Mouse (Mus musculus) liver, embryonic 11.5 days (tissue): ENCODE measurements around the gene Pygb. TPM values are rescaled to one million over a fixed set of nuclear protein-coding genes. Genes with fewer than 3 reads are reported as not detected.

Experiments used
- ATAC-seq: fragments of 200-750 bp; cut with Nextera tagmentation; replicated peaks from 2 replicates; pipeline ENCODE4 v1.8.0; 2017; ENCODE audit warnings: moderate number of reproducible peaks, mild to moderate bottlenecking, moderate TSS enrichment, moderate library complexity; ENCODE audit not compliant: low FRiP score
- DNase-seq: peaks from one replicate; pipeline ENCODE4 v3.0.0-alpha.2; 2017; ENCODE audit warnings: low spot score
- H3K27ac ChIP-seq: fragments of 300-500 bp; sonication (generic); 2 replicates; pipeline ENCODE4 v1.5.1; 2014; ENCODE audit warnings: mild to moderate bottlenecking, low read depth, low read length, control low read depth
- H3K27me3 ChIP-seq: fragments of 300-500 bp; sonication (generic); replicated peaks from 2 replicates; pipeline ENCODE4 v1.6.1; 2014; ENCODE audit warnings: low read length, mixed read lengths; ENCODE audit not compliant: control insufficient read depth, insufficient read depth
- H3K36me3 ChIP-seq: fragments of 300-500 bp; sonication (generic); 2 replicates; pipeline ENCODE4 v1.6.1; 2014; ENCODE audit warnings: mild to moderate bottlenecking, low read length, moderate library complexity, mixed read lengths; ENCODE audit not compliant: control insufficient read depth, insufficient read depth
- H3K4me1 ChIP-seq: fragments of 300-500 bp; sonication (generic); replicated peaks from 2 replicates; pipeline ENCODE4 v1.6.1; 2014; ENCODE audit warnings: low read length, mixed read lengths; ENCODE audit not compliant: control insufficient read depth, insufficient read depth
- H3K4me2 ChIP-seq: fragments of 300-500 bp; sonication (generic); 2 replicates; pipeline ENCODE4 v1.6.1; 2014; ENCODE audit warnings: mild to moderate bottlenecking, control low read depth, moderate library complexity
- H3K4me3 ChIP-seq: fragments of 300-500 bp; sonication (generic); 2 replicates; pipeline ENCODE4 v1.5.1; 2014; ENCODE audit warnings: low read depth, low read length, control low read depth
- H3K9ac ChIP-seq: fragments of 300-500 bp; sonication (generic); 2 replicates; pipeline ENCODE4 v1.6.1; 2014; ENCODE audit warnings: low read depth, low read length, control low read depth
- H3K9me3 ChIP-seq: fragments of 300-500 bp; sonication (generic); 2 replicates; pipeline ENCODE4 v1.6.1; 2016; ENCODE audit warnings: low read length, inconsistent platforms, mixed read lengths; ENCODE audit not compliant: control insufficient read depth
- WGBS: fragments of 180-500 bp; shearing (Covaris S2); extraction: QIAGEN DNeasy Blood & Tissue Kit; methylation state at CpG from one replicate; pipeline ENCODE4 v1.1.7; 2014; 5-methylcytosine and 5-hydroxymethylcytosine counted together
- polyA plus RNA-seq: library from polyadenylated mRNA; unstranded; fragments of >200 nt; fragmentation: Nextera tagmentation; extraction: Ambion mirVana; gene quantifications from 2 replicates; pipeline ENCODE4 v1.2.1, GENCODE M21; 2014

The Pygb gene
- polyA plus RNA-seq, 1 experiment from 2014 or later: 35.7 TPM

GRCm38 (mm10) chr2:150839686-150840471 lies 53.3 kb downstream of the Pygb start:
- no peak for DNase-seq
- no peaks in the 10 kb centered on the region for H3K27me3 ChIP-seq
- no peaks in the 10 kb centered on the region for H3K4me1 ChIP-seq
- WGBS: 76% methylated on average over 12 of the region's 12 CpGs
- no peak overlapping the region for H3K4me2 ChIP-seq
- H3K9ac ChIP-seq: no peak overlapping the region
- H3K27ac ChIP-seq: no peak overlapping the region
- no peak for ATAC-seq
- H3K36me3 ChIP-seq: no peaks in the 10 kb centered on the region
- no peak overlapping the region for H3K4me3 ChIP-seq
- no peaks in the 10 kb centered on the region for H3K9me3 ChIP-seq

GRCm38 (mm10) chr2:150841109-150841508 lies 54.6 kb downstream of the Pygb start:
- Histone ChIP-seq H3K4me1 (no peaks in the 10 kb centered on the region), H3K27me3 (no peaks in the 10 kb centered on the region), H3K27ac (no peak overlapping the region), H3K9ac (no peak overlapping the region), H3K9me3 (no peaks in the 10 kb centered on the region), H3K4me2 (no peak overlapping the region), H3K4me3 (no peak overlapping the region), H3K36me3 (no peaks in the 10 kb centered on the region)
- 67% methylated on average over 11 of the region's 11 CpGs for WGBS
- no peak for ATAC-seq
- no peak for DNase-seq

- Histone ChIP-seq H3K9ac (no peak overlapping the region), H3K9me3 (no peaks in the 10 kb centered on the region), H3K4me2 (no peak overlapping the region), H3K36me3 (no peaks in the 10 kb centered on the region), H3K27ac (no peak overlapping the region; the same call in 1 of the 2 replicates), H3K4me3 (no peak overlapping the region), H3K4me1 (no peaks in the 10 kb centered on the region), H3K27me3 (no peaks in the 10 kb centered on the region)
- ATAC-seq (no peak), DNase-seq (no peak)
- 77% methylated on average over 7 of the region's 7 CpGs for WGBS
These were observed 55.5 kb downstream of the Pygb start for GRCm38 (mm10) chr2:150842049-150842461.

GRCm38 (mm10) chr2:150844798-150845197 lies 58.3 kb downstream of the Pygb start:
- Histone ChIP-seq H3K9ac (no peak overlapping the region), H3K4me1 (no peaks in the 10 kb centered on the region), H3K4me2 (no peak overlapping the region), H3K4me3 (no peak overlapping the region), H3K27ac (no peak overlapping the region), H3K9me3 (no peaks in the 10 kb centered on the region), H3K36me3 (no peaks in the 10 kb centered on the region), H3K27me3 (no peaks in the 10 kb centered on the region)
- ATAC-seq (no peak), DNase-seq (no peak)
- 83% methylated on average over 1 of the region's 1 CpGs for WGBS

- WGBS: 87% methylated on average over 8 of the region's 8 CpGs
- no peak for ATAC-seq
- H3K27me3 ChIP-seq: no peaks in the 10 kb centered on the region
- H3K36me3 ChIP-seq: no peaks in the 10 kb centered on the region
- no peak overlapping the region for H3K4me3 ChIP-seq
- no peak overlapping the region for H3K27ac ChIP-seq
- no peaks in the 10 kb centered on the region for H3K4me1 ChIP-seq
- H3K9me3 ChIP-seq: no peaks in the 10 kb centered on the region
- no peak overlapping the region for H3K4me2 ChIP-seq
- no peak overlapping the region for H3K9ac ChIP-seq
- no peak for DNase-seq
These were observed 61.0 kb downstream of the Pygb start for GRCm38 (mm10) chr2:150847436-150847995.

- H3K4me3 ChIP-seq: no peak overlapping the region
- WGBS: 64% methylated on average over 9 of the region's 9 CpGs
- no peak overlapping the region; the same call in 1 of the 2 replicates for H3K27ac ChIP-seq
- no peaks in the 10 kb centered on the region for H3K36me3 ChIP-seq
- no peak overlapping the region for H3K9ac ChIP-seq
- H3K4me2 ChIP-seq: no peak overlapping the region
- 0 out of 2 replicates have a peak, but pooled peaks cover 3% of the 10 kb centered on the region for H3K4me1 ChIP-seq
- no peaks in the 10 kb centered on the region for H3K9me3 ChIP-seq
- no peaks in the 10 kb centered on the region for H3K27me3 ChIP-seq
- DNase-seq (no peak), ATAC-seq (no peak)
These were observed 64.7 kb downstream of the Pygb start for GRCm38 (mm10) chr2:150851251-150851650.

- no peaks in the 10 kb centered on the region for H3K27me3 ChIP-seq
- ATAC-seq: no peak
- DNase-seq: no peak
- no peaks in the 10 kb centered on the region for H3K36me3 ChIP-seq
- no peak overlapping the region for H3K27ac ChIP-seq
- 0 out of 2 replicates have a peak, but pooled peaks cover 3% of the 10 kb centered on the region for H3K4me1 ChIP-seq
- no peak overlapping the region for H3K4me2 ChIP-seq
- no peaks in the 10 kb centered on the region for H3K9me3 ChIP-seq
- no peak overlapping the region for H3K9ac ChIP-seq
- no peak overlapping the region for H3K4me3 ChIP-seq
These were observed 68.7 kb downstream of the Pygb start for GRCm38 (mm10) chr2:150855186-150855585.

- no peaks in the 10 kb centered on the region for H3K9me3 ChIP-seq
- H3K27me3 ChIP-seq: no peaks in the 10 kb centered on the region
- H3K9ac ChIP-seq: no peak overlapping the region
- 0 out of 2 replicates have a peak, but pooled peaks cover 3% of the 10 kb centered on the region for H3K4me1 ChIP-seq
- 81% methylated on average over 9 of the region's 9 CpGs for WGBS
- ATAC-seq (no peak), DNase-seq (no peak)
- no peak overlapping the region for H3K4me2 ChIP-seq
- H3K36me3 ChIP-seq: no peaks in the 10 kb centered on the region
- H3K4me3 ChIP-seq: no peak overlapping the region
- H3K27ac ChIP-seq: no peak overlapping the region
These were observed 72.4 kb downstream of the Pygb start for GRCm38 (mm10) chr2:150858724-150859487.
